Mouse (Mus musculus): ENCODE data around the gene Arhgap45. TPM values are rescaled to one million over a fixed set of nuclear protein-coding genes. Genes with fewer than 3 reads are reported as not detected.

The Arhgap45 gene
- polyA plus RNA-seq, 1 experiment from 2014 or later, result 1.4 TPM

DNA sequence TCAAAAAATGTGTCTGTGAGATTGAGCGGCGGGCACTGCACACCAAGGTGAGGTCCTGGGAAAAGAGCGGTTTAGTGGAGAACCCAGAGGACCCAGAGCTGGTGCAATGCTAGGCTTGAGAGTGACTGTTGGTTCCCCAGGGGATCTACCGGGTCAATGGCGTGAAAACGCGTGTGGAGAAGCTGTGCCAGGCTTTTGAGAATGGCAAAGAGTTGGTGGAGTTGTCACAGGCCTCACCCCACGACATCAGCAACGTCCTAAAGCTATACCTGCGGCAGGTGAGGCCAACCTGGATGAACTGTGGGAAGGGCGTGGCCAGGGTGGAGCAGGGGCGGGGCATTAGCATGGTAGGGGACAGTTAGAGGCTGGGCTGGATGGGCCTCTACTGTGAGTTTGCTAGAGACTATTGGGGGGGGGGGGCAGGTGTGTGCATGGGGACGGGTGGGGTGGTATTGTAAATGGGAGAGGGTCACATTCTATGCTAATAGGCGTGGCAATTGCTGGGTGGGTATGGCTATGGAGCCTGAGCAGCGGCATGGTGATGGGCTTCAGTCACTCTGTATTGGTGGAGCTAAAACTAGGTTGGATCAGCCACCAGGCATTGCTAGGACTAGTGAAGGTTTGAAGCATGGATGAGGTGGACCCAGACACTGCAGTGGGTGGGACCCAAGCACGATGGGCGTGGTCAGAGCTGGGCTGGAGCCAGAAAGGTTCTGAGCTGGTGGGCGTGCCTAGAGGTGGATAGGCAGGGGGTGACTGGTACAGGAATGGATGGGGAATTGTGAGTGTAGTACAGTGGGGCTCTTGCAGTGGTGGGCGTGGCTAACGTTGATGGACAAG is 11.4 kb downstream of the Arhgap45 start:
- Histone ChIP-seq H3K9ac (replicated peaks; ENCODE audit: low read length) (no peak overlapping the region), H3K4me3 (replicated peaks; ENCODE audit: low read depth, low read length) (no peak overlapping the region), H3K4me1 (ENCODE audit: control insufficient read depth, insufficient read depth, low read length) (no peaks in the 10 kb centered on the region), H3K27me3 (ENCODE audit: control insufficient read depth, insufficient read depth, low read length) (no peaks in the 10 kb centered on the region), H3K9me3 (ENCODE audit: control insufficient read depth, low read length) (no peaks in the 10 kb centered on the region), H3K4me2 (ENCODE audit: low read length) (no peak overlapping the region), H3K36me3 (ENCODE audit: control insufficient read depth, insufficient read depth, low read length) (no peaks in the 10 kb centered on the region), H3K27ac (replicated peaks; ENCODE audit: low read depth, low read length) (no peak overlapping the region)
- no peak for DNase-seq
- WGBS, result 78% methylated on average over 20 of the region's 20 CpGs
- 0 out of 2 replicates have a peak, but pooled peaks have one; percentile 17 for ATAC-seq (ENCODE audit: low FRiP score, low TSS enrichment)

DNA sequence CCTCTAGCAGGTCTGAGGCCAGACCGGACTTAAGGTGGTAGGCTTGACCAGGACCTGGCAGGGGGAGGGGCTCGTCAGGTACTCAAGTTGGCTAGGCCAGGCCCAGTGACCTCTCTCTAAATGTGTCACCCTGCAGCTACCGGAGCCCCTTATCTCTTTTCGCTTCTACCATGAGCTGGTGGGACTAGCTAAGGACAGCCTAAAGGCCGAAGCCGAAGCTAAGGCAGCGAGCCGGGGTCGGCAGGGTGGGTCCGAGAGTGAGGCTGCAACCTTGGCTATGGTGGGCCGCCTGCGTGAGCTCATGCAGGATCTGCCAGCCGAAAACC is 12.0 kb downstream of the Arhgap45 start:
- H3K36me3 ChIP-seq (ENCODE audit: control insufficient read depth, insufficient read depth, low read length), result no peaks in the 10 kb centered on the region

DNA sequence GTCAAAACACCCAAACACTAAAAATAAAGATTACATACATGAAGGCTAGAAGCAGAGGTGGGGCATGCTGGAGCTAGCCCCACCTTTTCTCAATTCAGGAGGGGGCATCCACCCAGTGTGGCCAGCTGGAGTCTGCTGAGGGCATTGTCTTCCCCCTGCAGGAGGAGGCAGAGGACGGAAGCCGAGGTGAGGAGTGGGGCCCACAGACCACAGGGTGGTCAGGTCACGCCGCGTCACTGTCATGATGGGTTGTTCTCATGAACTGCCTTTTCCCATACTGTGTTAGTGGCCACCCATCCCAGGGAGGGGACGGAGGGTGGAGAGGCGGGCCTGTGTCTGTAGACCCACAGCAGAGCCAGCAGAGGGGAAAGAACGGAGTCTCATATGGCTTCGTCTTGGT is 13.7 kb downstream of the Arhgap45 start:
- H3K27ac ChIP-seq (replicated peaks; ENCODE audit: low read depth, low read length), result no peak overlapping the region
- H3K4me1 ChIP-seq (ENCODE audit: control insufficient read depth, insufficient read depth, low read length), result no peaks in the 10 kb centered on the region
- DNase-seq, result no peak
- H3K4me3 ChIP-seq (replicated peaks; ENCODE audit: low read depth, low read length), result no peak overlapping the region
- no peaks in the 10 kb centered on the region for H3K27me3 ChIP-seq (ENCODE audit: control insufficient read depth, insufficient read depth, low read length)
- no peaks in the 10 kb centered on the region for H3K9me3 ChIP-seq (ENCODE audit: control insufficient read depth, low read length)
- H3K9ac ChIP-seq (replicated peaks; ENCODE audit: low read length), result no peak overlapping the region
- WGBS, result 75% methylated on average over 9 of the region's 9 CpGs
- ATAC-seq (ENCODE audit: low FRiP score, low TSS enrichment), result no peak
- peaks cover 11% of the 10 kb centered on the region for H3K36me3 ChIP-seq (ENCODE audit: control insufficient read depth, insufficient read depth, low read length)
- no peak overlapping the region for H3K4me2 ChIP-seq (ENCODE audit: low read length)

More for the DNA sequence above, 12.0 kb downstream of the Arhgap45 start:
- Histone ChIP-seq H3K9ac (replicated peaks; ENCODE audit: low read length) (no peak overlapping the region), H3K4me3 (replicated peaks; ENCODE audit: low read depth, low read length) (no peak overlapping the region), H3K4me2 (ENCODE audit: low read length) (no peak overlapping the region), H3K9me3 (ENCODE audit: control insufficient read depth, low read length) (no peaks in the 10 kb centered on the region), H3K4me1 (ENCODE audit: control insufficient read depth, insufficient read depth, low read length) (no peaks in the 10 kb centered on the region), H3K27ac (replicated peaks; ENCODE audit: low read depth, low read length) (no peak overlapping the region), H3K27me3 (ENCODE audit: control insufficient read depth, insufficient read depth, low read length) (no peaks in the 10 kb centered on the region)
- no peak for ATAC-seq (ENCODE audit: low FRiP score, low TSS enrichment)
- DNase-seq, result no peak
- WGBS, result 96% methylated on average over 13 of the region's 13 CpGs

DNA sequence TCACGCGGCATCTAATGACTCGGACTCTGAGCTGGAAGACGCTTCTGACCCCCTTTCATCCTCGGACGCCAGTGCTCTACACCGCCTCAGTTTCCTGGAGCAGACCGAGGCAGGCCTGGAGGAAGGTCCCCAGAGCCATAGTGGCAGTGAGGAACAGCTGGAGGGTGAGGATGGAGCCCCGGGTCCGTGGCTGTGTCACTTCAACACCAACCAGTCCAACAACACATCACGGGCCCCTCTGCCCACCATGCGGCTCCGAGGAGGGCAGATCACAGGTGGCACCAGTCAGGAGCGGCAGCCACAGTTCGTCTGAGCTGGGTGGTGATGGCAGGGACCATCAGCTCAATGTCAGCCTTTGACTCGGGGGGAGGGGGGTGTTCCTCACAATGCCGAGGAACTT is 14.3 kb downstream of the Arhgap45 start:
- H3K4me3 ChIP-seq (replicated peaks; ENCODE audit: low read depth, low read length), result no peak overlapping the region
- H3K9ac ChIP-seq (replicated peaks; ENCODE audit: low read length), result no peak overlapping the region
- H3K36me3 ChIP-seq (ENCODE audit: control insufficient read depth, insufficient read depth, low read length), result peaks cover 17% of the 10 kb centered on the region
- H3K9me3 ChIP-seq (ENCODE audit: control insufficient read depth, low read length), result no peaks in the 10 kb centered on the region
- H3K27me3 ChIP-seq (ENCODE audit: control insufficient read depth, insufficient read depth, low read length), result no peaks in the 10 kb centered on the region
- 84% methylated on average over 17 of the region's 17 CpGs for WGBS
- H3K4me2 ChIP-seq (ENCODE audit: low read length), result no peak overlapping the region
- ATAC-seq (ENCODE audit: low FRiP score, low TSS enrichment), result no peak
- no peaks in the 10 kb centered on the region for H3K4me1 ChIP-seq (ENCODE audit: control insufficient read depth, insufficient read depth, low read length)
- no peak for DNase-seq
- no peak overlapping the region for H3K27ac ChIP-seq (replicated peaks; ENCODE audit: low read depth, low read length)

DNA sequence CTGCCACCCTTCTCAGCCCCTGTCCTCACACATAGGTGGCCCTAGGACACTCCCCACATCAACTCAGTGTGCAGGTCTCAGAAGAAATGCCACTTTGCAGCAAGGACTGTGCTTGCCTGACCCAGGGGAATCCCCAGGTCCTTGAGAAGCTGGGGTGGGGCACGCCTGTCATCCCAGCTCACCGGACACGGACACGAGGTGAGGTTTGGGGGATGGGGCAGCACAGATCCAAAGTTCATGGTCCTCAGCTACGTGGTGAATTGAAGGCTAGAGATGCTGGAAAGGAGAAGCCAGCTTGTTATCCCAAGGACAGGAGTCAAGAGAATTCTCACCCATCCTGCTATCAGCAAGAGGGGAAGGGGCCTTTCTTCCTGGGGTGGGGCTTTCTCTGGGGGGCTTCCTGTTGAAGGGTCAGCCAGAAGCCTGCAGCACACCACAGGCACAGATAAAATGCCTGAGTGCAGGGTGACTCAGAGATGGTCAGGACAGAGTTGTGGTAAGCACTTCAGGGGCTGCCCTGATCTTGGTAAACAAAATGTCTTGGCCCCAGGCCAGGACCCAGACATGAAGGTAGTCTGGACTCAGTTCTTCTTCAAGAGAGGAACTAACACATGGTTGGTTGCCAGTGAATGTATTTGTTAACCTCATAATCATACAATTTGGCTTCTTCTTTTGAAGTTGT is 16.5 kb downstream of the Arhgap45 start:
- 72% methylated on average over 5 of the region's 5 CpGs for WGBS
- Histone ChIP-seq H3K9me3 (ENCODE audit: control insufficient read depth, low read length) (no peaks in the 10 kb centered on the region), H3K4me3 (replicated peaks; ENCODE audit: low read depth, low read length) (no peak overlapping the region), H3K36me3 (ENCODE audit: control insufficient read depth, insufficient read depth, low read length) (peaks cover 39% of the 10 kb centered on the region), H3K4me2 (ENCODE audit: low read length) (no peak overlapping the region), H3K4me1 (ENCODE audit: control insufficient read depth, insufficient read depth, low read length) (no peaks in the 10 kb centered on the region), H3K27ac (replicated peaks; ENCODE audit: low read depth, low read length) (no peak overlapping the region), H3K27me3 (ENCODE audit: control insufficient read depth, insufficient read depth, low read length) (no peaks in the 10 kb centered on the region), H3K9ac (replicated peaks; ENCODE audit: low read length) (no peak overlapping the region)
- DNase-seq, result no peak
- ATAC-seq (ENCODE audit: low FRiP score, low TSS enrichment), result no peak

DNA sequence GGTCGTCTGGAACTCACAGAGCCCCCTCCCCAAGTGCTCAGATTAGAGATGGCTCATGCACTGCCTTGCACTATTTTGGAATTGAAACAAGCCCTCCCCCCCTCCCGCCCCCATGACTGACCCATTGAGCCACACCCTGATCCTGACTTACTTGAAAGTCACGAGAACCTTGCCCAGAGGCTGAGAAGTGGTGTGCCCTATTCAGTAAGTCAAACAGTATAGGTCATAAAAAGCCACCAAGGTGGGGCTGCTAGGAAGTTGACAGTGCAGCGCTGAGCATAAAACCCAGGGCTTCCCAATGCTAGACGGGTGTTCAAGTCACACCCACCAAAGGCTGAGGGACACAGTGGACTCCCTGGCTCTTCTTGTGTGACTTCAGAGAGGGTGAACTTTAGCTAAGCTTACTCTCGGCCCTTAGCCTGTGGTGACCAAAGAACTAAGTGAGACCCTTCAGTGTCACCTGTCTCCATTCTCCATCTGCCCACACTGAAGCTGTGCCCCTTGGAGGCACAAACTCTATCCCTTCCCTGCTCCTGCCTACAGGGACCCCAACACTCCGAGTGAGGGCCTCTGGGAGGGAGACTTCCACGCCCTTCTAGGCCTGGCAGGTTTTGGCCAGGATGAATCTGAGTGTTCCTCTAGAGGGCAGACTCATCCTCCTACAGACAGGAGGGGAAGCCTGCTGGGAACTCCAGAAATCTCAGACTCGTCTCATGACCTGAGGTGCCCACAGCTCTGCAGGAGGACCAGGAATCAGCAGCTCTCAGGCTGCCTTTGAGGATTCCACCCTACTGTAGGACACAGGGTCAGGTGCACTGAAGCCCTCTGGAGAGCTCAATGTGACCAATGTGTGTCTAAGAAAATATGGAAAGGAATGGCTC is 17.3 kb downstream of the Arhgap45 start:
- Histone ChIP-seq H3K4me1 (ENCODE audit: control insufficient read depth, insufficient read depth, low read length) (peaks cover 7% of the 10 kb centered on the region), H3K9ac (replicated peaks; ENCODE audit: low read length) (no peak overlapping the region), H3K4me2 (ENCODE audit: low read length) (no peak overlapping the region), H3K27ac (replicated peaks; ENCODE audit: low read depth, low read length) (no peak overlapping the region; the same call in 1 of the 2 replicates), H3K4me3 (replicated peaks; ENCODE audit: low read depth, low read length) (no peak overlapping the region), H3K9me3 (ENCODE audit: control insufficient read depth, low read length) (no peaks in the 10 kb centered on the region), H3K36me3 (ENCODE audit: control insufficient read depth, insufficient read depth, low read length) (peaks cover 44% of the 10 kb centered on the region), H3K27me3 (ENCODE audit: control insufficient read depth, insufficient read depth, low read length) (no peaks in the 10 kb centered on the region)
- no peak for ATAC-seq (ENCODE audit: low FRiP score, low TSS enrichment)
- DNase-seq, result peak; percentile 51
- whole genome bisulfite sequencing, result 47% methylated on average over 9 of the region's 9 CpGs

DNA sequence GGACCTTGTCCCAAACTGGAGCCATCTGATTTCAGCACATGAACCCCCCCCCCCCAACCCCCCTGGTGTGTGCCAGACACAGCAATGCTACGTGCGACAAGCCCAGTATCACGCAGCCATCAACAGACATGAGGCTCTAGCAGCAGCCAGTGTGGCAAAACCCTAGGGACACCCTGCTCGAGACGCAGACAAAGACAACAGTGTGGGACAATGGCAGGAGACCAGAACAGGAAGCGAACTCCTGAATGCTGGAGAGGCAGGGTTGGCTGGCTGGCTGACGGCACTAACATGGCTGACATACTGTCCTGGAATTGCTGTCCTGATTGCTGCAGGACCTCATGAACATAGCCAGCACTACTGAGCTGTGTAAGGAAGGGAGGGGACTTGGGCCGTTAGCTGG is 18.7 kb downstream of the Arhgap45 start:
- Histone ChIP-seq H3K27ac (replicated peaks; ENCODE audit: low read depth, low read length) (no peak overlapping the region), H3K9ac (replicated peaks; ENCODE audit: low read length) (0 out of 2 replicates have a peak overlapping the region, but pooled peaks have one; percentile 23), H3K9me3 (ENCODE audit: control insufficient read depth, low read length) (no peaks in the 10 kb centered on the region), H3K36me3 (ENCODE audit: control insufficient read depth, insufficient read depth, low read length) (peaks cover 44% of the 10 kb centered on the region), H3K4me2 (ENCODE audit: low read length) (no peak overlapping the region), H3K4me1 (ENCODE audit: control insufficient read depth, insufficient read depth, low read length) (peaks cover 10% of the 10 kb centered on the region), H3K27me3 (ENCODE audit: control insufficient read depth, insufficient read depth, low read length) (no peaks in the 10 kb centered on the region), H3K4me3 (replicated peaks; ENCODE audit: low read depth, low read length) (no peak overlapping the region)
- WGBS, result 79% methylated on average over 8 of the region's 8 CpGs
- no peak for DNase-seq
- no peak for ATAC-seq (ENCODE audit: low FRiP score, low TSS enrichment)

DNA sequence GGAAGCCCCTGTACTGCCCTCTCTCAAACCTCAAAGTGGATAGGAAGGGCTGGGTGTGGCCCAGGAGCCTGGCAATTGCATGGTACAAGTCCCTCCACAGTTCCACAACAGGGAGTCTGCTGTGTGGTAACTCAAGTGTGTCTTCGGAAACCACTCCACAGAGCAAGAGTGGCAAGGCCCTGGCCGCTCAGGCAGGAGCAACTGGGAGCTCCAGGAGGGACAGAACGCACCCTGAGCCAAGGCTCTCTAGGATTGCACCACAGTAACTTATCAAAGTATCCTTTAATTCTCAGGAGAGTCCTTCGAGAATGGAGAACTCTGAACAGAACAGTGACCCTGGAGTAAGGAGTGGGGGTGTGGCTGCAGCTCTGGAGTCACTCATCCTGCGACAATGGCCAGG is 19.2 kb downstream of the Arhgap45 start:
- Histone ChIP-seq H3K9me3 (ENCODE audit: control insufficient read depth, low read length) (no peaks in the 10 kb centered on the region), H3K27me3 (ENCODE audit: control insufficient read depth, insufficient read depth, low read length) (no peaks in the 10 kb centered on the region), H3K36me3 (ENCODE audit: control insufficient read depth, insufficient read depth, low read length) (peaks cover 44% of the 10 kb centered on the region), H3K9ac (replicated peaks; ENCODE audit: low read length) (no peak overlapping the region), H3K27ac (replicated peaks; ENCODE audit: low read depth, low read length) (no peak overlapping the region), H3K4me1 (ENCODE audit: control insufficient read depth, insufficient read depth, low read length) (peaks cover 10% of the 10 kb centered on the region), H3K4me3 (replicated peaks; ENCODE audit: low read depth, low read length) (no peak overlapping the region), H3K4me2 (ENCODE audit: low read length) (no peak overlapping the region)
- DNase-seq, result no peak
- WGBS, result 92% methylated on average over 5 of the region's 5 CpGs
- no peak for ATAC-seq (ENCODE audit: low FRiP score, low TSS enrichment)
